Mouse (Mus musculus) macrophage (primary cell): ENCODE measurements around the gene 4930539E08Rik. TPM values are rescaled to one million over a fixed set of nuclear protein-coding genes. Genes with fewer than 3 reads are reported as not detected.

Experiments used
- H3K27ac ChIP-seq: fragments of 350-480 bp; formaldehyde crosslinking; 2 replicates; pipeline ENCODE4 v1.9.0; 2021
- H3K36me3 ChIP-seq: fragments of 350-480 bp; formaldehyde crosslinking; 2 replicates; pipeline ENCODE4 v1.9.0; 2021; ENCODE audit errors: inconsistent target
- H3K4me3 ChIP-seq: fragments of 350-480 bp; formaldehyde crosslinking; 2 replicates; pipeline ENCODE4 v1.9.0; 2021; ENCODE audit errors: inconsistent target
- H3K79me2 ChIP-seq: fragments of 350-480 bp; formaldehyde crosslinking; 2 replicates; pipeline ENCODE4 v1.9.0; 2021; ENCODE audit errors: inconsistent target
- WGBS: methylation state at CpG from one replicate; pipeline ENCODE4 v1.1.7; 2026; ENCODE audit warnings: inconsistent platforms; ENCODE audit not compliant: missing documents; 5-methylcytosine and 5-hydroxymethylcytosine counted together
- polyA plus RNA-seq: library from polyadenylated mRNA; stranded (reverse); fragments of 250-400 nt; gene quantifications from 3 replicates; pipeline ENCODE4 v1.2.4, GENCODE M21; 2018; ENCODE audit warnings: inconsistent platforms
- total RNA-seq, 78 experiments: library from RNA; depleted of rRNA; stranded (reverse); fragments of 250-400 nt; gene quantifications; 1 replicate in 9 of 78; 2 replicates in 24 of 78; 3 replicates in 43 of 78; 4 replicates in 2 of 78; pipeline ENCODE4 v1.2.4; 2018; ENCODE audit warnings: inconsistent platforms in 56 of 78

The 4930539E08Rik gene
- 1 to 10 TPM in 9 of 26 experiments, under 1 TPM in 11, not detected in 6; 0.16 to 4.2 (median 0.59) TPM for total RNA-seq (2018; cell fraction: chromatin; rRNA removed)
- 1 to 10 TPM in 13 of 26 experiments, under 1 TPM in 13; 0.10 to 5.2 (median 1.0) TPM for total RNA-seq (2018; cell fraction: cytosol; rRNA removed)
- 1 to 10 TPM in 16 of 26 experiments, under 1 TPM in 10; 0.15 to 5.4 (median 1.5) TPM for total RNA-seq (2018; cell fraction: nucleus; rRNA removed)
- polyA plus RNA-seq, result 0.33 to 1.1 TPM (median 0.77 TPM) in 3 replicates

DNA sequence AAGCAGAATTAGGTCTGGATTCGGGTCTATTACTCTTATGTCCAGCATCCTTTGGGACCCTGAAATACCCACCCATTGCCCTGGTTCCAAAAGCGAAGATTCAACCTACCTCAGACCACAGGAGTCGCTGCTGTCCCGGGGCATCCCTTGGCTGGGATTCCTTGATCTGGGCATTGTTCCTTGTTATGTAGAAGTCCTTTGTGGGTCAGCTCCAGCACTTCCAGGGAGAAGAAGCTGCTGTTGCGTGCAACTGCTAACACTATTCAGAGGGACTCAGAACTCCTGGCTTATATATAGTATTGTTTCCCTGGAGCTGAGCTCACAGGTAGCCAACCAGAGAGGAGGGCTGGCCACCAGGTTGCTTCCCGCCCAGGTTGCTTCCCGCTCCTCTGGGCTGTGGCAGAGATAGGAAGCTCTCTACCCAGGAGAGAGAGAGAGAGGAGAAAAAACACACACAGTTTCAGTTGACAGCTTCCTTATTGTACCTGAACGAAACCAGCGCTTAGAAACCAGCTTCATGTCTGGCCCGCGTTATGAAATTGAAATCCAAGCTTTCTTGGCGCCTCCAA, at the start of gene 4930539E08Rik:
Gene 4930539E08Rik, minus strand, starts transcription at position 265 of the 569 bp plus-strand sequence.
- H3K4me3 ChIP-seq, result no peak within 1 kb of the TSS
- WGBS, result 85% methylated on average over 11 of the region's 12 CpGs
- H3K36me3 ChIP-seq, result no peaks in the 10 kb centered on the region
- no peaks in the 10 kb centered on the region for H3K79me2 ChIP-seq
- no peak within 1 kb of the TSS for H3K27ac ChIP-seq

DNA sequence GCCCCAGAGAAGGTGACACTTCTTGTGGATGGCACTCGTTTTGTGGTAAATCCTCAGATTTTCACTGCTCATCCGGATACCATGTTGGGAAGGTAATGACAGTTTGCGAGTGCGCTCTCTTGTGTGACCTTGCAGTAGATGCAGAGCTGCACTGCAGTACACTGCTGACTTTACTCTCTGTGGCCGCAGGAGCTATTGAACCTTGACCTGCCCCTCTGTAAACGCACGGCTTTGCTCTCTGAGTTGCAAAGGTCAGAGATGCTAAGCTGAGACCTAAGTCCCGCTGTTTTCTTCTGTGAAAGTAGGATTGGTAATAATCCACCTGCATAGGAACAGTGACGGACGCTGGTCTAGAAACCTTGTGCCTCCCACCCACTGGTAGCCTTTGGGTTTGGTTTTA, 46.5 kb upstream of the 4930539E08Rik start:
- Histone ChIP-seq H3K4me3 (no peak overlapping the region), H3K27ac (no peak overlapping the region), H3K36me3 (peaks cover 68% of the 10 kb centered on the region), H3K79me2 (peaks cover 64% of the 10 kb centered on the region)
- 97% methylated on average over 10 of the region's 10 CpGs for WGBS

- no peak overlapping the region for H3K27ac ChIP-seq
- peaks cover 59% of the 10 kb centered on the region for H3K36me3 ChIP-seq
- H3K79me2 ChIP-seq, result peaks cover 74% of the 10 kb centered on the region
- no peak overlapping the region for H3K4me3 ChIP-seq
- 96% methylated on average over 10 of the region's 10 CpGs for WGBS
These were observed 45.5 kb upstream of the 4930539E08Rik start for GRCm38 (mm10) chr17:28960597-28960996.

- no peak overlapping the region for H3K4me3 ChIP-seq
- 49% methylated on average over 9 of the region's 9 CpGs for WGBS
- 0 out of 2 replicates have a peak, but pooled peaks cover 10% of the 10 kb centered on the region for H3K36me3 ChIP-seq
- no peak overlapping the region for H3K27ac ChIP-seq
- H3K79me2 ChIP-seq, result peaks cover 69% of the 10 kb centered on the region
These were observed 39.3 kb upstream of the 4930539E08Rik start for GRCm38 (mm10) chr17:28954416-28954815.

DNA sequence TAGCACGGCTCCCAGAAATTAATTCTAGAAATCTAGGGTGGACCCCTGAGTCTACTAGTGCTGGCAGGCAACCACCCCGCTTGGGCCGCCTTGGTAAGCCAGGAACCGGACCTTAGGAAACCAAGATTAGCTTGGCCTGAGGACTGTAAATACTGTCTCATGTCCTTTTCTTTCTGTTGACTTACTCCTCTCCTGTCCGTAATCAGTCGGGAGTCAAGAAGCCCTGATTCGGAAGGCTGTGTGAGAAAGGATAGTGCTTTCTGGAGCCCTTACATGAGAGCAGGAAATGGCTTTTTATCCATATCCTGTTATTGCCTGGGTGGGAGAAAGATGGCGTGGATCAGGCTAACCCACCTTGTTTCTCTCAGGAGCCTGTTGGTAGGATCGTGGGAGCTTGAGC, 38.1 kb upstream of the 4930539E08Rik start:
- H3K36me3 ChIP-seq, result 0 out of 2 replicates have a peak, but pooled peaks cover 8% of the 10 kb centered on the region
- peak overlapping the region; percentile 67 for H3K27ac ChIP-seq
- peak overlapping the region; percentile 85 for H3K4me3 ChIP-seq
- WGBS, result 2% methylated on average over 9 of the region's 9 CpGs
- peaks cover 58% of the 10 kb centered on the region for H3K79me2 ChIP-seq

- Histone ChIP-seq H3K27ac (peak within 1 kb of the TSS; percentile 67), H3K36me3 (no peaks in the 10 kb centered on the region), H3K4me3 (peak within 1 kb of the TSS; percentile 85), H3K79me2 (peaks cover 46% of the 10 kb centered on the region)
- under 1% methylated on average over 60 of the region's 80 CpGs for WGBS
These were observed 37.0 kb upstream of the 4930539E08Rik start, which contains the start of gene Kctd20 for GRCm38 (mm10) chr17:28951831-28952799. Kctd20 (plus strand) TSS chr17:28951950.

GRCm38 (mm10) chr17:28950751-28951150, 35.6 kb upstream of the 4930539E08Rik start:
- Histone ChIP-seq H3K79me2 (peaks cover 33% of the 10 kb centered on the region), H3K36me3 (no peaks in the 10 kb centered on the region), H3K4me3 (no peak overlapping the region), H3K27ac (no peak overlapping the region)
- WGBS, result 43% methylated on average over 4 of the region's 4 CpGs

GRCm38 (mm10) chr17:28948661-28949060, 33.5 kb upstream of the 4930539E08Rik start:
- H3K36me3 ChIP-seq, result no peaks in the 10 kb centered on the region
- H3K79me2 ChIP-seq, result peaks cover 12% of the 10 kb centered on the region
- H3K4me3 ChIP-seq, result no peak overlapping the region
- H3K27ac ChIP-seq, result no peak overlapping the region
- WGBS, result 100% methylated on average over 3 of the region's 4 CpGs

- WGBS, result 62% methylated on average over 19 of the region's 19 CpGs
- no peak overlapping the region for H3K4me3 ChIP-seq
- H3K27ac ChIP-seq, result no peak overlapping the region
- no peaks in the 10 kb centered on the region for H3K36me3 ChIP-seq
- H3K79me2 ChIP-seq, result no peaks in the 10 kb centered on the region
These were observed 32.2 kb upstream of the 4930539E08Rik start for GRCm38 (mm10) chr17:28947011-28947939.

- no peak overlapping the region for H3K4me3 ChIP-seq
- no peaks in the 10 kb centered on the region for H3K36me3 ChIP-seq
- no peaks in the 10 kb centered on the region for H3K79me2 ChIP-seq
- 93% methylated on average over 7 of the region's 7 CpGs for WGBS
- no peak overlapping the region for H3K27ac ChIP-seq
These were observed 29.4 kb upstream of the 4930539E08Rik start for GRCm38 (mm10) chr17:28944481-28944880.

DNA sequence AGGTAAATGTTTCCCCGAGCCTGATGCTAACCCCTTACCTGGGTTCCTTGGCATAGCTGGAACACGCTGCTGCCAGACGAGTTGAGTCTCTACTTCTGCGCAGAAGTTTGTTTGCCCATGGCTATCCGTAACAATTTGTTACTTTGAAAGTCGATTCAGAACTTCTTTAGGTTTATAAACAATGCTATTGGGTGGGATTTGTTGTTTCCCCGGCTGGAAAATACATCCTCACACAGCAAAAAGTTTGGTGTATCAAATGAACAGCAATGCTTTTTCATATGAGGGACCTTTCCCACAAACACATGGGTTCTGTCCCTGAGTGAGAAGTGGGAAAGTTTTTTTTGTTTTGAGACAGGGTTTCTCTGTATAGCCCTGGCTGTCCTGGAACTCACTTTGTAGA, 28.6 kb upstream of the 4930539E08Rik start, which contains the start of gene Pxt1:
Gene Pxt1, minus strand, starts transcription at position 101 of the 400 bp plus-strand sequence.
- WGBS, result 91% methylated on average over 7 of the region's 7 CpGs
- H3K36me3 ChIP-seq, result no peaks in the 10 kb centered on the region
- H3K27ac ChIP-seq, result no peak within 1 kb of the TSS
- no peaks in the 10 kb centered on the region for H3K79me2 ChIP-seq
- H3K4me3 ChIP-seq, result no peak within 1 kb of the TSS

DNA sequence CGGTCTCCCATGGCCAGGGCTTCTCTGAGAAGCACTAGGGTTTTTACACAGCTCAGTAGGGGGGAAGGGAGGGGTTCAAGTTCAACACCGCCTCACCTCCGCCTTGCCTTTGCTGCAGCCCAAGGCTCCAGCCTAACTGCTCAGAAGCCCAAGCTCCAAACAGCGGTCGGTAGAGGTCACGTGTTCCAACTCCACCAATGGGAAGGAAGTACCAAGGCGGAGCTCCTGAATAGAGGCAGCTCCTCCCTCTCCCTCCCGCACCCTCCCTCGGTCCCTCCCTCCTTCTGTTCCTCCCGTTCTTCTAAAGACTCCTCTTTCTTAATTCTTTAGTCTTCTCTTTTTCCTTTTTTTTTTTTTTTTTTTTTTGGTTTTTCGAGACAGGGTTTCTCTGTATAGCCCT, 27.0 kb upstream of the 4930539E08Rik start:
- WGBS, result 84% methylated on average over 10 of the region's 11 CpGs
- Histone ChIP-seq H3K79me2 (no peaks in the 10 kb centered on the region), H3K4me3 (no peak overlapping the region), H3K27ac (no peak overlapping the region), H3K36me3 (no peaks in the 10 kb centered on the region)

- 88% methylated on average over 25 of the region's 25 CpGs for WGBS
- Histone ChIP-seq H3K27ac (no peak overlapping the region), H3K4me3 (no peak overlapping the region), H3K79me2 (no peaks in the 10 kb centered on the region), H3K36me3 (no peaks in the 10 kb centered on the region)
These were observed 25.8 kb upstream of the 4930539E08Rik start for GRCm38 (mm10) chr17:28940776-28941555.
